Mouse (Mus musculus) cerebellum, adult 9-11 months (tissue): ENCODE measurements around the gene Cutc.
A peak's percentile ranks its signal among the peaks of the same experiment; 100 is the strongest.

Experiments used
- DNase-seq: peaks from one replicate; pipeline ENCODE4 v3.0.0; 2022

Gene Cutc

GRCm38 (mm10) chr19:43754237-43754636, 1.4 kb downstream of the Cutc start:
- DNase-seq: no peak

- DNase-seq: no peak
Measured at GRCm38 (mm10) chr19:43754872-43755271, 2.1 kb downstream of the Cutc start.

- DNase-seq: peak; percentile 35
Measured at GRCm38 (mm10) chr19:43760504-43760903, 7.7 kb downstream of the Cutc start.

- no peak for DNase-seq
Measured at GRCm38 (mm10) chr19:43761543-43762256, 8.9 kb downstream of the Cutc start.

GRCm38 (mm10) chr19:43762410-43762809, 9.6 kb downstream of the Cutc start:
- no peak for DNase-seq

- DNase-seq: no peak
Measured at GRCm38 (mm10) chr19:43766451-43766850, 13.7 kb downstream of the Cutc start.

- DNase-seq: no peak
Measured at GRCm38 (mm10) chr19:43767549-43768322, 14.9 kb downstream of the Cutc start.

DNA sequence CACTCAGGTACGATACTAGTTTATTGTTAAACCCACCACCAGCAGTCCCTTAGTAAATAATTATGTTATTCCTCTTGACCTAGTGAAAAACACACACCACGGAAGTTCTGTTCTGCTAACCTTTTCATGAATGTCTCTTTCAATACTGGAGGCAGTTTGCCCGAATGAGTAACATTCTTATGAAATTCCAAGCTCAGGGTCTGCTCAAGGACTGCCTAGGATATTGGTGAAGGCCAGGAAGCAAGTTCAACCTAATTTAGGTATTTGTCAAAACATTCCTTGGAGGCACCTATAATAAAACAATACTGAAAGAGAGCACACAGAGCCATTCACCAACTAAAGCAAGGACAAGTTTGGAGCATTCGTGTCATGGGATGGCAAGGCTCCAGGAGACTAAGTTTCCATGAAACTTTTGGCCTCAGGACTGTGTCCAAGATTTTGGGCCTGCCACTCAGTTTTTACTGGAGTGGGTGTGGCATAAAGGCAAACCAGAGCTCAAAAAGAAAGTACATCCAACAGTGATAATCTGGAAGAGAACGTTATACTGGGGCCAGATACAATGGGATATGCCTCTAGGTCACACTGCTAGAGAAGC, 16.7 kb downstream of the Cutc start:
- DNase-seq: no peak

DNA sequence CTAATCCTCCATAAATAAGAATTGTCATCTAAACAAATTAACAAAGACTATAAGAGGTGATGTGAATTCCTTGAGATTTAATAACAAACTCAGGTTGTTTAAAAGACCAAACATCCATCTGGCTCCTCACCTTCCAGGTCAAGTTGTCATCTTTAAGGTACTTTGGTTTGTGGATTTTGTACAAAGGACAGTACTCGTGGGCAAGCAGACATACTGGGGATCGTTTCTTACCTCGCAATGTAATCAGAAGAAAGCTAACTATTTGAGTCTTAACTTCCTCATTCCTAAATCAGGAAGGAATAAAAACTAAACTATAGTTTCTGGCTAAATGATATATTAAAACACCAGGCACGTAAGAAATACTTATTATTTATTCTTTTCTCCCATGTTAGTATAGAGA, 17.8 kb downstream of the Cutc start:
- DNase-seq: no peak

DNA sequence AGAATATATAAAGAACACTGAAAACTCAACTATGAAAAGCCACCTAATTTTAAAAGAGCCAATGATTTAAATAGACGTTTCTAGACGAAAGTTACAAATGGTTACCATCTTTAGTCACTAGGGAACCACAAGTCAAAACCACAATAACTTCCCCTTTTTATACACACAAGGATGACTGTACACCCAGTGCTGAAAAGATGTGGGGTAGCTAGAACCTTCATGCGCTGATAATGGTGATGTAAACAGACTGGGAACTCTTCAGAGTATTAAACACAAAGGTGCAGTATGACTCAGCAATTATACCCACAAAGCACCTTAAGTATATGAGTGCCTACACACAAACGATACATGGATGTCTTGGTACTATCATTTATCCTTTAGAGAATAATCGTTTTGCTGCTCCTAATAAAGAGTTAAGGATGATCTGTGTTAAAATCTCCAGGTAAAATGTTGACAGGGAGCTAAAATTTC, 18.7 kb downstream of the Cutc start:
- DNase-seq: no peak

DNA sequence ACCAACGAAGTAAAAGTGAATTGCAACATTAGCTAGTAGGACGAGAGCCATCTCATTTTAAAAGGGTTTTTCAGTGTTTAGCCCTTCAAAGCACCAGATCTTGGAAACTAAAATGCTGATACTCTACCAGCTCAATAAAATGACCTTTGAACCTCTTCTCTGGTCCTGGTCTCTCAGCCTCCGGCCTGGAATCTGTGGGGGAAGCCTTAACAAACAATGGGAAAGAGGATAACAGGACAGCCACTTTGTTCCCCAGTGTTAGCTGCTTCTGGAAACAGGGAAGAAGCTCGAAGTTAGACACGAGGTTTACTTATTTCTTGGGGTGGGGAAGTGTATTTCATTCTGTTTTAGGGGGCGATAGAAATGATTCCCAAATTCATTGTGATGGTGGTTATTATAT, 19.5 kb downstream of the Cutc start:
- no peak for DNase-seq

DNA sequence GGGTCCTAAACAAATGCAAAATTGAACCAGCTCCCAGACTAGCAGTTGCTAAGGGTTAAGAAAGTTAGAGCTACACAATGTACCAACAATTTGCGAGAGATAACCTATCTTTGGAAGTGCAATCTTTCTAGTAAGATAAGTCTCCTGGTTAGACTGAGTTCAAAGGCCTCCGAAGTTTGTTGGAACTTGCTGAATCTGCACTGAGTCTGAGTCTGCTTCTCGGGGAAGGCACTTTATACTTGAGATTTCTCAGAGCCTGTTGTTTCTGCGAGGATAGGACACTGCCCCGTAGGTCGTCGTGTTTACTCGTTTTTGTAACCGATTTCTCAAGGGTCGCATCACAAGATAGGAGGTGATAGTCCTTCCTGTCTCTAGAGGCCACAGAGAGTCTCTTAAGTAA, 22.6 kb downstream of the Cutc start:
- DNase-seq: no peak

DNA sequence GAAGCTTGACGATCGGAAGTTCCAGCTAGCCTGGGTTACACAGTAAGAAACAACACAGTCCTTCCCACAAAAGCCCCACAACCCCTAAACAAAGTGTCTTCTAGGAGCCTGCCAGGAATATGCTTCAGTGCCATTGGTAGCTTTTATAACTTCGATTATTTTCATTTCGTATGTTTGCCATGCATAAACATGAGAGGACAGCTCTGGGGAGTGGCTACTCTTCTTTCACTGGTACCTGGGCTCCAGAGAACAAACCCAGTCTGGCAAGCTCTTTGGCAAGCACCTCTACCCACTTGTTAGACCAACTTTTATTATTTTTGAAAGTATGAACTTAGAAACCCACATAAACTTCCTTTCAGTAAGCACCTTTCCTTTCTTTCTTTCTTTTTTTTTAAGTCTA, 23.8 kb downstream of the Cutc start:
- DNase-seq: no peak

DNA sequence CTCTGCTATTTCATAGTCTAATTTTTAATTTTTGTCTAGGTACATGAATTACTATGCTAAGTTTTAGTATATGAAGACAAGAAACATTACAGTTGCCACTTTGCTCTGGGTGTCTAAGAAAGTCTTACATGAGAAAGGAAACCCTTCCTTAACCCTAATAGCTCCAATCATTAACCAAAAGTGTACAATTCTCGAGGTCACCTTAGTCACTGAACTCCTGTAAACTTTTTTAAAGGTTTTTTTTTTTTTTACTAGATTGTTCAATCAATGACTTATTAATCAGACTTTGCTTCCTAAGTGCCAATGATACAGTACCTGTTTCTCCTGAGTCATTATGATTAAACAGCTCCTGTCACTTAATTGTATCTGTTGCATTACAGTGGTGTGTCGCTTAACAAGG, 24.5 kb downstream of the Cutc start:
- no peak for DNase-seq

GRCm38 (mm10) chr19:43780391-43780790, 27.6 kb downstream of the Cutc start:
- no peak for DNase-seq

DNA sequence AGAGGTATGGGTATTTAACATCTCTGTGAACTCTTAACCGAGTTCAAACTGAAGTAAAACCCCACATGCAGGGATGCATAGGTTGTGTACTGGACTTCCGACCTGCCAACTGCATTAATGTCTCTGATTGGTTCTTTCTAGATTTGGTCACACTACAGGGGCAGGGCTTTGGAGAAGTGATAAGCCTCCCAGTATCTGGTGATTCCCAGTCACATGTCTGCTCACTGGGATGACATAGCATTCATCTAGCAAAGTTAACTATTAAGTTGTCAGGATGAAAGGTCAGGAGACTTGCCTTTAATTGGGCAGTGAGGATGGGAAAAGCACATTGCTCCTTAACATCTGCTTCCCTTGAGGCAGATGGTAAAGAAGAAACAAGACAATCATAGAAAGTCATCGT, 29.2 kb downstream of the Cutc start, which contains the start of gene Abcc2:
Abcc2 (plus strand) TSS at position 213 of the 400 bp plus-strand sequence.
- DNase-seq: no peak

GRCm38 (mm10) chr19:43784761-43785160, 32.0 kb downstream of the Cutc start:
- no peak for DNase-seq

DNA sequence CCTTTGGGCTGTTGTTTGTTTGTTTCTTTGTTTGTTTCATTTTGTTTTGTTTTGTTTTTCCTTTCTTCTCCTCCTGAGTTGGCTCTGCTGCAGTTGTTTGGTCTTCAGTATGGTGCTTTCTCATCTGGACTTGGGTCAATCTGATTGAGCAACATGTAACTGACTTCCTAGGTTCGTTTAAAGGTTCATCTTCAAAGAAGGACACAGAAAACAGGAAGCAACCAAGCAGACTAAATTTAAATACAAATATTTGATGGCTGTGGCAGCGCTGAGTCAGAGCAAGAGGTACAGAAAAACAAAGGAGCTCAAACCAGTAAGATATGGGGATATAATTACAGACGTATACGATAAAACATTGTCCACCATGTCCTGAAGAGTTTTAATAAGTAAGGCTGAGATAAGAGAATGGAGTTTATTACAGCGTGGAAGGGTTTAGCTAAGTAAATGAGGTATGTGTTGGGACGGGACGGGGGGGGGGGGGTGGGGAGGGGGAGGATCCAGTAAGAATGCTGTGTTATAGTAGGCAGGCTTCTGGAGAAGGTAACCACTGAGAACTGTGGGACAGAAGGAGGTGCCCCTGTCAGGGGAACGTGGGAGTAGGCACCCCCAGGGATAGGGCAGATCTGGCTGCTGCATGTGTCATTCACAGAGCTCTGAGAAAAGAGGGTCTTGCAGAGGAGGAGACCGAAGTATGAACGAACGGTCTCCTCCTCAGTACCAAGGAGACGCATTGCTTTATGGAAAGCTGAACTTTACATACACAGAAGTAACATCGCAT, 33.6 kb downstream of the Cutc start:
- no peak for DNase-seq

DNA sequence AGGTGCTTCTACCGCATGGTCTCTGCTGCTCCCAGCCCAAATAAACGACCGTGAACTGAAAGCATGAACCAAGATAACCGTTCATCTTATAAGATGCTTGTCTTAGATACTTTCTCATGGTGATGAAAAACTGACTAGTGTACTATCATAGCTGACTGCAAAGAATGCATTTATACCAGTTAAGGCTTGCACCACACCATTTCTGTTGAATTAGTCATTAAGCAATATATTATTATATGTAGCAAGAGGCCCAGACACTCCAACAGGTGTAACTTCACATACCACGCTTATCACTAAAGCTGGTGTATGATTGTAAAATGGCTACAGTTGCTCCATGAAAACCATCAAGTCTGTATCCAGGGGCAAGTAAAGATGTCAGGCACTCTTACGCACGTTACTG, 37.0 kb downstream of the Cutc start:
- no peak for DNase-seq

- DNase-seq: no peak
Measured at GRCm38 (mm10) chr19:43792537-43792936, 39.7 kb downstream of the Cutc start.

DNA sequence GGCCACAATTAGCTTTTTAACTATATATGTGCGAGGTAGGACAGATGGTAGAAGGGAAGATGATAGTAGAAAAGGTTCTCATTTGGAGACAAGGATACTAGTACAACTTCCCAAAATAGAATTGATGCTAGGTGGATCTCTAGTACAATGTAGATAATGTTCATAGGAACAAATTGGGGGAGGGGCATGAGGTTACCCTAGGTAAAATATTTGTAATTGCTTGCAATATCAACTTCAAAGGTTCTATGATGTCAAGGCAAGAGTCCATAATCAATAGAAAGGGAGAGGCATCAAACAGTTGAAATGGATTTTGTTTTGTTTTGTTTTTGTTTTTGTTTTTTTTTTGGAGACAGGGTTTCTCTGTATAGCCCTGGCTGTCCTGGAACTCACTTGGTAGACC, 41.2 kb downstream of the Cutc start:
- no peak for DNase-seq

DNA sequence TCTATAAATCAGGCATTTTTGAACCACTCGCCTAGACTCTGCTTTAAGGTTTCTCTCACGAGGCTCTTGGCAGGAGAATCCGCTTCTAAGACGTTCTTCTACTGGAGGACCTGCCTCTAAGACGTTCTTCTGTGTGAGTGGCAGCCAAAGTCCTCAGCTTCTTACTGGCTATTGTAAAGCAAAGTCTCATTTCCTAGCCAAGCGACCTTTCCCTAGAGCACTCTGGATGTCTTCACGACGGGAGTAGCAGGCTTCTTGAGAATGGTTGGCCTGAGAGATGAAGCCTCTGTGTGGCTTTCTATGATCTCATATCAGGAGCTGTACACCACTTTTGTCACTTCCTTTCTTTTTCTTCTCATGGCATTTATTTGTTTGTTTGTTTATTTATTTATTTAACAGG, 42.7 kb downstream of the Cutc start:
- DNase-seq: no peak

GRCm38 (mm10) chr19:43797216-43797615, 44.4 kb downstream of the Cutc start:
- DNase-seq: no peak
